Comparison of ENCODE assay signal across 22 mouse cellular contexts in genomic region chr2:144807766-144808754, GRCm38 (mm10). TPM values are rescaled to one million over a fixed set of nuclear protein-coding genes. Genes with fewer than 3 reads are reported as not detected.
A peak's percentile ranks its signal among the peaks of the same experiment; 100 is the strongest.
DNase-seq lines count a peak whose midpoint lies in the region; ATAC-seq and TF ChIP-seq lines count a peak whose summit lies in the region.
"Had no signal": no experiment of that assay in that cellular context is flagged by ENCODE, and none has a peak within 500 bp of the region (broad histone marks: within the 10 kb centered on the region; RNA-seq: fewer than 3 reads in every experiment).

No protein-coding gene starts in this region.

- ATAC-seq in midbrain, postnatal 0 days (ENCODE audit: low FRiP score): no peak
- ATAC-seq in embryonic facial prominence, embryonic 13.5 days (ENCODE audit: insufficient number of reproducible peaks, insufficient read depth, low FRiP score, low TSS enrichment, low read depth): 0 out of 2 replicates have a peak, but pooled peaks have one; percentile 32
- ATAC-seq in midbrain, embryonic 13.5 days: peak; percentile 62
- no peak for ATAC-seq in heart, embryonic 12.5 days (ENCODE audit: insufficient number of reproducible peaks, low FRiP score)
- ATAC-seq: forebrain, embryonic 13.5 days had no signal

- TF ChIP-seq CTCF in midbrain, postnatal 0 days (IDR thresholded peaks at IDR 0.05): no peak

- no peaks in the 10 kb centered on the region for H3K36me3 ChIP-seq in midbrain, embryonic 10.5 days
- no peaks in the 10 kb centered on the region for H3K36me3 ChIP-seq in midbrain, postnatal 0 days (ENCODE audit: insufficient read depth, low read length)
- H3K36me3 ChIP-seq in embryonic facial prominence, embryonic 13.5 days: no peaks in the 10 kb centered on the region
- no peaks in the 10 kb centered on the region for H3K36me3 ChIP-seq in midbrain, embryonic 13.5 days
- H3K36me3 ChIP-seq in heart, embryonic 12.5 days: no peaks in the 10 kb centered on the region
- H3K36me3 ChIP-seq: embryonic facial prominence, embryonic 15.5 days; hindbrain, embryonic 15.5 days; liver, embryonic 13.5 days had no signal

- intact Hi-C loops in heart, postnatal 14 days (cut with DNase I): no loop called here

- no peak overlapping the region for H3K4me2 ChIP-seq in midbrain, postnatal 0 days (ENCODE audit: low read depth, low read length, poor library complexity, severe bottlenecking)
- H3K4me2 ChIP-seq in embryonic facial prominence, embryonic 13.5 days: no peak overlapping the region
- H3K4me2 ChIP-seq in midbrain, embryonic 13.5 days (replicated peaks): no peak overlapping the region
- H3K4me2 ChIP-seq in heart, embryonic 12.5 days: no peak overlapping the region
- H3K4me2 ChIP-seq: embryonic facial prominence, embryonic 15.5 days; forebrain, embryonic 13.5 days; hindbrain, embryonic 15.5 days; liver, embryonic 13.5 days had no signal

- peaks cover 18% of the 10 kb centered on the region for H3K4me1 ChIP-seq in midbrain, embryonic 10.5 days
- no peaks in the 10 kb centered on the region for H3K4me1 ChIP-seq in midbrain, postnatal 0 days (ENCODE audit: insufficient read depth, low read length)
- H3K4me1 ChIP-seq in embryonic facial prominence, embryonic 13.5 days: no peaks in the 10 kb centered on the region
- peaks cover 11% of the 10 kb centered on the region for H3K4me1 ChIP-seq in midbrain, embryonic 13.5 days (replicated peaks)
- H3K4me1 ChIP-seq in heart, embryonic 12.5 days (replicated peaks): no peaks in the 10 kb centered on the region
- H3K4me1 ChIP-seq: forebrain, embryonic 13.5 days; hindbrain, embryonic 15.5 days; liver, embryonic 13.5 days had no signal

- H3K4me3 ChIP-seq in midbrain, embryonic 10.5 days: no peak overlapping the region
- H3K4me3 ChIP-seq in midbrain, postnatal 0 days (ENCODE audit: low read depth, low read length): no peak overlapping the region
- no peak overlapping the region for H3K4me3 ChIP-seq in embryonic facial prominence, embryonic 13.5 days
- H3K4me3 ChIP-seq in midbrain, embryonic 13.5 days (replicated peaks): no peak overlapping the region
- no peak overlapping the region for H3K4me3 ChIP-seq in heart, embryonic 12.5 days
- H3K4me3 ChIP-seq: embryonic facial prominence, embryonic 15.5 days; forebrain, embryonic 13.5 days; hindbrain, embryonic 15.5 days; liver, embryonic 13.5 days had no signal

- peak overlapping the region; percentile 75 for H3K27ac ChIP-seq in midbrain, embryonic 10.5 days (replicated peaks)
- no peak overlapping the region for H3K27ac ChIP-seq in midbrain, postnatal 0 days (ENCODE audit: low read depth, low read length)
- H3K27ac ChIP-seq in embryonic facial prominence, embryonic 13.5 days: no peak overlapping the region
- H3K27ac ChIP-seq in midbrain, embryonic 13.5 days: no peak overlapping the region
- H3K27ac ChIP-seq in heart, embryonic 12.5 days (ENCODE audit: poor library complexity, severe bottlenecking): no peak overlapping the region
- H3K27ac ChIP-seq: embryonic facial prominence, embryonic 15.5 days; forebrain, embryonic 13.5 days; hindbrain, embryonic 15.5 days; liver, embryonic 13.5 days had no signal

- 67% methylated on average over 15 of the region's 15 CpGs for WGBS in midbrain, embryonic 10.5 days
- WGBS in midbrain, postnatal 0 days: 67% methylated on average over 15 of the region's 15 CpGs
- 55% methylated on average over 15 of the region's 15 CpGs for WGBS in embryonic facial prominence, embryonic 13.5 days
- WGBS in midbrain, embryonic 13.5 days: 59% methylated on average over 15 of the region's 15 CpGs
- 69% methylated on average over 15 of the region's 15 CpGs for WGBS in heart, embryonic 12.5 days

- H3K9ac ChIP-seq in midbrain, postnatal 0 days (replicated peaks; ENCODE audit: low read length, poor library complexity, severe bottlenecking): no peak overlapping the region
- H3K9ac ChIP-seq in embryonic facial prominence, embryonic 13.5 days: no peak overlapping the region
- no peak overlapping the region for H3K9ac ChIP-seq in midbrain, embryonic 13.5 days (replicated peaks)
- H3K9ac ChIP-seq in heart, embryonic 12.5 days: no peak overlapping the region
- H3K9ac ChIP-seq: embryonic facial prominence, embryonic 15.5 days; forebrain, embryonic 13.5 days; hindbrain, embryonic 15.5 days; liver, embryonic 13.5 days had no signal

- no peaks in the 10 kb centered on the region for H3K9me3 ChIP-seq in midbrain, embryonic 10.5 days (replicated peaks)
- H3K9me3 ChIP-seq in midbrain, postnatal 0 days (ENCODE audit: low read length): no peaks in the 10 kb centered on the region
- H3K9me3 ChIP-seq in embryonic facial prominence, embryonic 13.5 days: no peaks in the 10 kb centered on the region
- H3K9me3 ChIP-seq in midbrain, embryonic 13.5 days: no peaks in the 10 kb centered on the region
- no peaks in the 10 kb centered on the region for H3K9me3 ChIP-seq in heart, embryonic 12.5 days (replicated peaks)
- H3K9me3 ChIP-seq: embryonic facial prominence, embryonic 15.5 days; forebrain, embryonic 13.5 days; hindbrain, embryonic 15.5 days; liver, embryonic 13.5 days had no signal

- DNase-seq in heart, adult 11 months: peak; percentile 68
- no peak for DNase-seq in heart, postnatal 14 days
- no peak for DNase-seq in midbrain, embryonic 10.5 days (ENCODE audit: low spot score)
- no peak for DNase-seq in midbrain, postnatal 0 days (ENCODE audit: low spot score)
- DNase-seq in right cerebral cortex, adult 18-20 months: no peak
- DNase-seq: adrenal gland, adult 8-10 months; cerebellum, postnatal 36 days; gastrocnemius, postnatal 14 days; heart, postnatal 10 days; kidney, adult 9 months; layer of hippocampus, postnatal 36 days; liver, embryonic 13.5 days; thymus, adult 2 months had no signal

- no peaks in the 10 kb centered on the region for H3K27me3 ChIP-seq in midbrain, embryonic 10.5 days (ENCODE audit: low read depth, poor library complexity, severe bottlenecking)
- H3K27me3 ChIP-seq in midbrain, postnatal 0 days (ENCODE audit: insufficient read depth, low read length): no peaks in the 10 kb centered on the region
- no peaks in the 10 kb centered on the region for H3K27me3 ChIP-seq in embryonic facial prominence, embryonic 13.5 days
- no peaks in the 10 kb centered on the region for H3K27me3 ChIP-seq in midbrain, embryonic 13.5 days
- H3K27me3 ChIP-seq in heart, embryonic 12.5 days (replicated peaks): no peaks in the 10 kb centered on the region
- H3K27me3 ChIP-seq: embryonic facial prominence, embryonic 15.5 days; forebrain, embryonic 13.5 days; hindbrain, embryonic 15.5 days; liver, embryonic 13.5 days had no signal

RNA-seq across cellular contexts. Expression of gene Scp2d1, which starts 15.4 kb away (rescaled TPM):
- total RNA-seq in heart, postnatal 14 days (2021): not detected
- polyA plus RNA-seq in midbrain, embryonic 10.5 days (2016; fragmentation: Nextera tagmentation; extraction: Ambion mirVana): not detected in 2 replicates
- total RNA-seq in midbrain, postnatal 0 days (2014; rRNA removed): not detected in 2 replicates
- polyA plus RNA-seq in midbrain, postnatal 0 days (2015; fragmentation: Nextera tagmentation; extraction: Ambion mirVana): not detected in 2 replicates
- not detected in 2 replicates for polyA plus RNA-seq in embryonic facial prominence, embryonic 13.5 days (2015; fragmentation: Nextera tagmentation; extraction: Ambion mirVana)
- not detected in 2 replicates for polyA plus RNA-seq in midbrain, embryonic 13.5 days (2015; fragmentation: Nextera tagmentation; extraction: Ambion mirVana)
- not detected in 2 replicates for polyA plus RNA-seq in heart, embryonic 12.5 days (2016; fragmentation: Nextera tagmentation; extraction: Ambion mirVana)
- total RNA-seq: adrenal gland, adult 8-10 months; gastrocnemius, postnatal 14 days; heart, postnatal 10 days; layer of hippocampus, postnatal 36 days; left cerebral cortex, postnatal 25 days had no signal
- polyA plus RNA-seq: embryonic facial prominence, embryonic 15.5 days; forebrain, embryonic 13.5 days; hindbrain, embryonic 15.5 days; liver, embryonic 13.5 days; neural tube, embryonic 14.5 days; thymus, adult 2 months; urinary bladder, adult 2 months had no signal

Comparison
In these comparisons a context has a peak if more than half of its experiments do, and no peak if none do; other contexts are left out.
1. ATAC-seq: peak in embryonic facial prominence, embryonic 13.5 days (single experiment) and midbrain, embryonic 13.5 days (single experiment); none in midbrain, postnatal 0 days (single experiment) and heart, embryonic 12.5 days (single experiment).